Mouse (Mus musculus): ENCODE measurements around the gene Gipc3.
A peak's percentile ranks its signal among the peaks of the same experiment; 100 is the strongest.

The Gipc3 gene

GRCm38 (mm10) chr10:81322444-81322843 lies 20.6 kb downstream of the Gipc3 start:
- no peak for DNase-seq (ENCODE audit: low read depth, low spot score)

- no peak for DNase-seq (ENCODE audit: low read depth, low spot score)
Measured at GRCm38 (mm10) chr10:81321436-81321835, 21.6 kb downstream of the Gipc3 start.

GRCm38 (mm10) chr10:81320550-81321347 lies 22.3 kb downstream of the Gipc3 start, which contains the start of gene Cactin:
Gene Cactin, plus strand, starts transcription at chr10:81321103.
- peak; percentile 100 for DNase-seq (ENCODE audit: low read depth, low spot score)

GRCm38 (mm10) chr10:81319741-81320549 lies 23.1 kb downstream of the Gipc3 start:
- peak; percentile 100 for DNase-seq (ENCODE audit: low read depth, low spot score)

GRCm38 (mm10) chr10:81319330-81319699 lies 23.8 kb downstream of the Gipc3 start:
- no peak for DNase-seq (ENCODE audit: low read depth, low spot score)

- DNase-seq (ENCODE audit: low read depth, low spot score) = no peak
Measured at GRCm38 (mm10) chr10:81318589-81319329, 24.3 kb downstream of the Gipc3 start.

GRCm38 (mm10) chr10:81317273-81317672 lies 25.8 kb downstream of the Gipc3 start:
- DNase-seq (ENCODE audit: low read depth, low spot score) = peak; percentile 95

GRCm38 (mm10) chr10:81316338-81317060 lies 26.6 kb downstream of the Gipc3 start:
- no peak for DNase-seq (ENCODE audit: low read depth, low spot score)

- DNase-seq (ENCODE audit: low read depth, low spot score) = no peak
Measured at GRCm38 (mm10) chr10:81315587-81315986, 27.5 kb downstream of the Gipc3 start.

- peak; percentile 54 for DNase-seq (ENCODE audit: low read depth, low spot score)
Measured at GRCm38 (mm10) chr10:81314201-81314600, 28.9 kb downstream of the Gipc3 start.

- DNase-seq (ENCODE audit: low read depth, low spot score) = no peak
Measured at GRCm38 (mm10) chr10:81313581-81313980, 29.5 kb downstream of the Gipc3 start.

GRCm38 (mm10) chr10:81309571-81309970 lies 33.5 kb downstream of the Gipc3 start:
- DNase-seq (ENCODE audit: low read depth, low spot score) = no peak

GRCm38 (mm10) chr10:81306837-81307682 lies 36.0 kb downstream of the Gipc3 start:
- no peak for DNase-seq (ENCODE audit: low read depth, low spot score)

GRCm38 (mm10) chr10:81306173-81306668 lies 36.8 kb downstream of the Gipc3 start:
- DNase-seq (ENCODE audit: low read depth, low spot score) = no peak

GRCm38 (mm10) chr10:81305663-81306062 lies 37.4 kb downstream of the Gipc3 start:
- DNase-seq (ENCODE audit: low read depth, low spot score) = no peak

GRCm38 (mm10) chr10:81304597-81305238 lies 38.3 kb downstream of the Gipc3 start:
- peak; percentile 79 for DNase-seq (ENCODE audit: low read depth, low spot score)

GRCm38 (mm10) chr10:81303761-81304160 lies 39.3 kb downstream of the Gipc3 start:
- DNase-seq (ENCODE audit: low read depth, low spot score) = no peak

GRCm38 (mm10) chr10:81303258-81303657 lies 39.8 kb downstream of the Gipc3 start:
- no peak for DNase-seq (ENCODE audit: low read depth, low spot score)

GRCm38 (mm10) chr10:81302781-81303218 lies 40.3 kb downstream of the Gipc3 start:
- DNase-seq (ENCODE audit: low read depth, low spot score) = no peak

GRCm38 (mm10) chr10:81302288-81302687 lies 40.8 kb downstream of the Gipc3 start:
- no peak for DNase-seq (ENCODE audit: low read depth, low spot score)
